Mouse (Mus musculus) NIH3T3 (cell line): ENCODE measurements around the gene Dapk2.
"Not testable (repeated sequence)": the region's sequence is repeated elsewhere in the genome, so short reads cannot be mapped to it uniquely, and the experiment has no call there.

ENCODE experiments used
- DNase-seq: peaks from one replicate; pipeline ENCODE4 v3.0.0-alpha.2; 2012; ENCODE audit warnings: low read depth

Dapk2 gene

GRCm38 (mm10) chr9:66276062-66276461 is 118.0 kb downstream of the Dapk2 start:
- no peak for DNase-seq

DNA sequence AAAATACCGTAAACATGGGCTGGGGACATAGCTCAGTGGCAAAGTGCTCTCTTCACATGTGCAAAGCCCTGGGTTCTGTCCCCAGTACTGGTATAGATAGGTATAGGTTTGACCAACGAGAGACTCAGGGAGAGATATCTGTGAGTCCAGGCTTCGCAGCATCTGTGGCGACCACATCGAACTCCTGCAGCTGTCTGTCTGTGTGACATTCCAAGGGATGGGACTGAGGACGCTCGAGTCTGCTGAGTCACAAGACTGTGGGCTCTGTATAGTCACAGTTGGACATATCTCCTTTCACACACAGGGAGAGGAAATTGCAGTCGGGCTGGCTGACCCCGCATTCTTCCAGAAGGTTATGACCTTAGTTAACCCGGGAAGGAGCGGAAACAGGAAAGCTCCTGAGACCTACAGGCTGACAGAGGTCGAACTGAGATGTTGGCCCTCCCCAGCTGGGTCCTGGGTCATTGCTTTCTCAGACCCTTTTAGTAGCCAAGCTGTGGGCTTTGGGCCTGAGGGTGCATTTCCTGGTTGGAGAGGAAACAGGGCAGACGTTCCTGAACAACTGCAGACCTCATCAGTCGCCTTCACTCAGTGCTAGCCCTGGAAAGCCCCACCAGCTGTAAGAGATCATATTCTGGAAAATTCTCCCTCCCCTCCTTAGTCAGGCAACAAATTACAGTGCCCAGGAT is 118.8 kb downstream of the Dapk2 start:
- no peak for DNase-seq

- DNase-seq = no peak
These were observed 121.6 kb downstream of the Dapk2 start for GRCm38 (mm10) chr9:66279647-66280046.

GRCm38 (mm10) chr9:66280496-66280895 is 122.5 kb downstream of the Dapk2 start:
- no peak for DNase-seq

DNA sequence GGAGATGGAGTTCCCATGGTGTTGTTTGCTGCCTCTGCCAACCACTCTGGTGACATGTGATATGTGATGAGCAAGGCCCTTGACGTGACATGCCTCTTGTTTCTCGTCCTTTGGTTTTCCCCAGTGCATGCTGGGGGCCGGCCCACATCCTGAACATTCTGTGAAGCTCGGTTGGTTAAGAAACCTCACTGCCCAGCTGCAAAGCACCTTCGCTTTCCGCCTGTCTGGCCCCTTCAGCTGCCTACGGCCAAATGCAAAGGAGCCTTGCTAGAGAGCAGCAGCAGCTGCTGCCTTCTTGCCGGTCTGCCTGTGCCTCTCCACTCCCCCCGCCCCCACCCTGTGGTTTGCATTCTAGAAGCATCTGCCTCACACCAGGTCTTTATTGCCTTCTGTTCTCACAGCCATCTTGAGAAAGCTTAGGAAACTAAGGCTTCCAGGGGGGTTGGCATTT is 123.5 kb downstream of the Dapk2 start:
- DNase-seq = no peak

- no peak for DNase-seq
These were observed 124.6 kb downstream of the Dapk2 start for GRCm38 (mm10) chr9:66282582-66282981.

DNA sequence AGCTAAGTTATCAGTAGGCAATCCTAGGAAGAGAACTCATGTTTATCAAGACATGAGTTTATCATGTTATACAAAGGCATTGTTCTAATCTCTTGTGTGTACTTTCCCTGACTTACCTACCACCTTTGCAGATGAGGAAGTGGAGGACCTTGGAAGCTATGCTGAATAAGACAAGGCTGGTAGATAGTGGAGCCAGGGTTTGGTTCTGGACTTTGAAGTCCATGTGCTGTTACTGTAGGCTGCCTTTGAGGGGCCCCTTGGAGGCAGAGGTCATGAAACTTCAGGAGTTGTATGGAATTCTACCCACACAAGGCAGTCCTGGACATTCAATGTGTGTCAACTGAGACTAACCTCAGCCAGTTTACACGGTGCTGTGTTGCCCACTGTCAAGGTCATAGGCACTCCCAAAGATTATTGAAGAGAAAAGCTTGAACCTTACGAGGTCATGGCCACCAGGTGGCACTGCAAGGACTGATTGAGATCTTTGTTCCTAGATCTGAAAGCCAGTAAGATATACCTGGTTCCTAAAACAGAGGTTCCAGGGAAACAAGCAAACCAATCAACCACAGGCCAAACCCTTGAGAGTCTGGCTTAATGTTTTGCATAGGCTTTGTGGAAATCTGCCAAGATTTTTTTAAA is 125.7 kb downstream of the Dapk2 start:
- DNase-seq = peak; percentile 74

GRCm38 (mm10) chr9:66285241-66285640 is 127.2 kb downstream of the Dapk2 start:
- DNase-seq = not testable (repeated sequence)

- DNase-seq = no peak
These were observed 127.9 kb downstream of the Dapk2 start for GRCm38 (mm10) chr9:66285901-66286300.

- no peak for DNase-seq
These were observed 132.7 kb downstream of the Dapk2 start for GRCm38 (mm10) chr9:66290727-66291126.

- DNase-seq = no peak
These were observed 135.3 kb downstream of the Dapk2 start for GRCm38 (mm10) chr9:66293319-66293718.

GRCm38 (mm10) chr9:66294227-66294626 is 136.2 kb downstream of the Dapk2 start:
- DNase-seq = peak; percentile 31

DNA sequence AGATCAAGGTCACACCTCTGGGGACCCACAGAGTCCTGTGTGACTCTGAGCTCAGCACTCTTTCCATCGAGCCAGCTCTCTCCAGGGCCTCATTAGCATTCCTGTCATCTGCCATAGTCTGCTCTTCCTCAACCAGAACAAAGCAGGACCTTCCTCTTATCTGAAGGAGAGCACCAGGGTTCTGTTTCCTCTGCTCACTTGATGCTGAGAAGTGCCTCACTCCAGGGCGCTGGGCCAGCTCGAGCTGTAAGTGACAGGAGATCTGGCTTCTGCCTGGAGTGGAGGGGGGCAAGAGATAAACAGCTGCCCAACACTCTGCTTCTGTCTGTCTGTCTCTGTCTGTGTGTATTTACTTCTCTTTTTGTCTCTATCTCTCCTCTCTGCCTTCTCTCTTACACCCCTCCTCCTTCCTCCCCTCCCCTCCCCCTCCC is 137.0 kb downstream of the Dapk2 start:
- no peak for DNase-seq

DNA sequence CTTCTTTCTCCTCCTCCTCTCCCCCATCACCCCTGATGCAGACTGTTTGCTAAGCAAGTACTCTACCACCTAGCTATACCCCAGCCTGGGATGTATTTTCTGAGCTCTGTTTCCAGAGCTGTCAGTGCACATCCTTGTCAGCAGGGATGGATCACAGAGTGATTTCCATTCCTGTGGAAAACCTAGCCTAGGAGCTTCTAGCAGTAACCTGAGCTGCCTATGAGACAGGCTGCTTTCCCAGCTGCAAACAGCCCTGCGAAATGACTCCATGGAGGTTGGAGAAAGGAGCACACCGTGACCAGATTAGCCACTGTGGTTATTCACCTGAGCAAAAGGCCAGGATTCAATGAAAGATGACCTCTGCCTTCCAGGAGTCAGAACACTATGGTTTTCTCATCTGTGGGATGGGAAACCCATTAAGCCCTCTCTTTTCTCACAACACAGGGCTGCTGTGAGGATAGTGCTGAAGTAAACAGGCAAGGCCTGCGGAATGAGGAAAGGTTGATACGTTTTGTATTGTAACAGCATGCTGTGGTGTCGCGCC is 137.6 kb downstream of the Dapk2 start:
- no peak for DNase-seq

- no peak for DNase-seq
These were observed 140.8 kb downstream of the Dapk2 start for GRCm38 (mm10) chr9:66298783-66299182.

DNA sequence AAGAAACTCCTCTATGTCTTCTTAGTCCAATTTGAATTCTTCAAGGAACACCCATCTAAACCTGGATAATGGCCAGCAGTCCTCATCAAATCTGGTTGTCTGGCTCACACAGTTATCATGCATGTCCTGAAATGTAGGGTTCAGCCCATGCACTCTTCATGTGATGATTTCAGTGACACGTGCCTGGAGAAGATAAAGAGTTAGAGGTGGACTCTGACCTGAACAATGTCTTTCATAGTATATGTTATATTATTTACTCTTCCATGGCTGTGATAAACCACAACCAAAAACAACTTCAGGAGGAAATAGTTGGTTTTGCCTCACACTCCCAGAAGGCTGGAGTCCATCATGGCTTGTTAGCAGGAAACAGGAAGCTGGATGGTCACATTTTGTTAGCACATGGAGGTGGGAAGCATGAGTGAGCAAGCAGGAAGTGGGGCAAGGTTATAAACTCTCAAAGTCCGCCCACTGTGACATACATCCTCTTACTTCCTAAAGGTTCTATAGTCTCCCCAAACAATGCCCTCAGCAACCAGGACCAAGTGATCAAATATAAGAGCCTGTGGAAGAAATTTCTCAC is 142.5 kb downstream of the Dapk2 start:
- DNase-seq = no peak

DNA sequence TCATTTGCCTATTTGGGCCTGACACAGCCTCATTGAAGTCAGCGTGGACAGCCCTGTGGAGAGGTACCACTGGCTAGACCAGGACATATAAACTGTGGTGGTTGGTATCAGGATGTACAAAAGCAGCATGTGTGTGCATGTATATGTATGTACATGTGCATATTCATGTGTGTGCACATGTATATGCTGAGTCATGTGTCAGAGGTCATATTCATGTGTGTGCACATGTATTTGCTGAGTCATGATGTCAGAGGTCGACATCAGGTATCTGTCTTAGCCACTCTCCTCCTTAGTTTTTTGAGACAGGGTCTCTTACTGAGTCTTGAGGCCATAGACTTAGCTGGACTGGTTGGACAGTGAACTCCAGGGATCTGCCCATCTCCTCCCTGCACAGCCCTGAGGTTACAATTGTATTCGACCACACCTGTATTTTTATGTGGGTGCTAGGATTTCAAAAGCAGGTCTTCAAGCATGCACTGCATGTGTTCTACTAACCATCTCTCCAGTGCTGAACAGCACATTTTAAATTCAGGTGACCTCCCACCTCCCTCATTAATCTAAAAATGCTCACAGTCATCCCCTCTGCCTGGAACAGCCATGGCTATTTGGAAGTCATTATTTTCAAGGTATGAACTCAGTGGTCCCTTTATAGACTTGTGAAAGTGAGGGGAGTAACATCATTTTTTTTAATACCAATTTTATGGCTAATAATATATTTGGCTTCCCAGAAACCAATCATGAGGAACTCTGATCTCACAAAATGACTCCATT is 146.5 kb downstream of the Dapk2 start:
- DNase-seq = no peak

DNA sequence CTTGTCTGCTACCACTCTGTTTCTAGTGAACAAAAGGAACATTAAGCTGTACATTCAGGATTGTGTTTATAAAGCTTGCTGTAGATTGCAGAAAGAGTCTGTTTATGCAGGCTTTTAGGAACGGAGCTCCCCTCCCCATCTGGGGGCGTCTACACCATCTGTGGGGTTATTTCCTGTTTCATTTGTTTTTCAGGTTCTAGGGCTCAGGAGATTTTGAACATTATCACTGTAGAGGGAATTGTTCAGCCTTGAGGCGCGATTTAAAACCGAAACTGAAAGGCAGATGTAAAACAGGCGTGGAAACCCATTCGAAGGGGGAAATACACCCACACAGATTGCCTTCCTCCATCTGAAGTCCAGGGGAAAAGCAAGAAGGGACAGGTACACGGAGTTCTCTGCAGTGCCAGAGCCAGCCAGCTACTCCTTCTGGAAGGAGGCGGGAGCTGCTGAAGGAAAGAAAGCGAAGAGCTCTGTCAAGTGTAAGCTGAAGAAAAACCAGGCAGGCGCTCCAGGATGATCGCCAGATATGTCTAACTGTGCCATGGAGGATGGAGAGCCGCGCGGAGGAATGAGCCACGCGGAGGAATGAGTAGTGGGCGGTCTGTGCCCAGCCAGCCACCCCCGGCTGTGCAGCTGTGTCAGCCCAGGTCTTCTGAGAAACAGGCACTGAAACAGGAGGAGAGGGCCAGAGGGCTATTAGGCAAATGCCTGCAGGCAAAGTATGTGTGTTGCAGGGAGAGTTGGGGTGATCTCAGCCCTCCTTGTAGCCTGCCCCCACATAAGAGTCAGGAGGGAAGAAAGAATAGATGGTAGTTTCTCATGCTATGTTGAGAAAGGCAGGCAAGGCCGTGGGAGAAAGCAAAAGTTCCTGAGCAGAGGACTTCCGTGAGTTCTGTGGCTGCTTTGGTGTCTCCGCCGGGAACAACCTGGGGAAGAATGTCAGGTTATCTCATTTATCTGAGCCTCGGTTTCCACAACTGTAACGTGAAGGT is 147.4 kb downstream of the Dapk2 start:
- DNase-seq = peak; percentile 24

- no peak for DNase-seq
These were observed 148.4 kb downstream of the Dapk2 start for GRCm38 (mm10) chr9:66306414-66306813.

DNA sequence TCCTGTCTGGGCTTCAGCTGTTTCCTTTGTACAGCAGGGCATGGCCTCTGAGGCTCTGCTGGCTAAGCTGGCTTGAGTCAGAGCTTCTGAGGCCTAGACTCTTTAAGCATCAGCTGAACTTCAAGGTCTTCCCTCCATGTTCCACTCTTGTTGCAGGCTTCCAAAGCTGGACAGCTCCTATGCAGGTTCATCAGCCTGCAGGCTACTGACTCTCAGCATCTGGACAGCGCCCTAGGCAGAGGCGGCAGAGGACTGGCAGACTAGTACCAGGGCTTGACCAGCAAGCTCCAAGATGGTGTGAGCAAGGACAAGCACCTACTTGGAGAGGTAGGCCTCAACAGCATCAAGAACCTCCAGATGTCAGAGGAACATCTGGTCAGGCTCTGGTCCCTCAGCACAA is 149.3 kb downstream of the Dapk2 start:
- DNase-seq = peak; percentile 74

GRCm38 (mm10) chr9:66308741-66309140 is 150.7 kb downstream of the Dapk2 start:
- DNase-seq = no peak
